8 mouse cellular contexts compared by ENCODE assay signal in genomic region chr10:58498516-58498915, GRCm38 (mm10). TPM values are rescaled to one million over a fixed set of nuclear protein-coding genes. Genes with fewer than 3 reads are reported as not detected.
DNase-seq lines count a peak whose midpoint lies in the region; ATAC-seq and TF ChIP-seq lines count a peak whose summit lies in the region.

No protein-coding gene starts in this region.

- peaks cover 11% of the 10 kb centered on the region for H3K79me2 ChIP-seq in C2C12 (ENCODE audit: control insufficient read depth, insufficient read depth)

- H3K9me3 ChIP-seq in forebrain, postnatal 0 days (ENCODE audit: low read length), result no peaks in the 10 kb centered on the region
- H3K9me3 ChIP-seq in lung, embryonic 16.5 days (ENCODE audit: control insufficient read depth, low read length), result no peaks in the 10 kb centered on the region

- H3K79me3 ChIP-seq in C2C12 (ENCODE audit: low read depth), result no peaks in the 10 kb centered on the region

- H3K4me2 ChIP-seq in forebrain, postnatal 0 days (ENCODE audit: low read depth), result peak overlapping the region; percentile 59
- peak overlapping the region; percentile 59 for H3K4me2 ChIP-seq in lung, embryonic 16.5 days (ENCODE audit: low read depth, low read length)

- peak overlapping the region; percentile 63 for H3K4me3 ChIP-seq in C2C12 (ENCODE audit: insufficient read depth, poor library complexity, severe bottlenecking)
- H3K4me3 ChIP-seq in forebrain, postnatal 0 days (ENCODE audit: low read depth, low read length), result peak overlapping the region; percentile 76
- H3K4me3 ChIP-seq in lung, embryonic 16.5 days (ENCODE audit: low read length), result peak overlapping the region; percentile 75

- peaks cover 32% of the 10 kb centered on the region for H3K36me3 ChIP-seq in C2C12 (ENCODE audit: control insufficient read depth, insufficient read depth)
- peaks cover 7% of the 10 kb centered on the region for H3K36me3 ChIP-seq in forebrain, postnatal 0 days (ENCODE audit: insufficient read depth)
- H3K36me3 ChIP-seq in lung, embryonic 16.5 days (ENCODE audit: control insufficient read depth, insufficient read depth, low read length), result peaks cover 10% of the 10 kb centered on the region; the same call in 1 of the 2 replicates

- no peaks in the 10 kb centered on the region for H3K27me3 ChIP-seq in C2C12 (ENCODE audit: control insufficient read depth, insufficient read depth, insufficient read length)
- no peaks in the 10 kb centered on the region for H3K27me3 ChIP-seq in forebrain, postnatal 0 days (ENCODE audit: insufficient read depth, low read length)
- no peaks in the 10 kb centered on the region for H3K27me3 ChIP-seq in lung, embryonic 16.5 days (ENCODE audit: control insufficient read depth, insufficient read depth, low read depth, low read length)

- no peak overlapping the region for H3ac ChIP-seq in C2C12 (ENCODE audit: control insufficient read depth, insufficient read length, low read depth)

- H3K27ac ChIP-seq in forebrain, postnatal 0 days (ENCODE audit: low read depth, low read length), result no peak overlapping the region
- peak overlapping the region; percentile 90; the same call in 1 of the 2 replicates for H3K27ac ChIP-seq in lung, embryonic 16.5 days (ENCODE audit: low read length)

- H3K4me1 ChIP-seq in forebrain, postnatal 0 days (ENCODE audit: insufficient read depth), result 0 out of 2 replicates have a peak, but pooled peaks cover 4% of the 10 kb centered on the region
- peaks cover 12% of the 10 kb centered on the region for H3K4me1 ChIP-seq in lung, embryonic 16.5 days (replicated peaks; ENCODE audit: control insufficient read depth, insufficient read depth, low read length)

- peak; percentile 17 for DNase-seq in adrenal gland, adult 8-10 months
- DNase-seq in adrenal gland, postnatal 4 days (ENCODE audit: low spot score in 2 of 2), result no peak
- no peak for DNase-seq in forebrain, postnatal 0 days
- no peak for DNase-seq in retina, postnatal 1 day
- no peak for DNase-seq in kidney, postnatal 14 days

- 65% methylated on average over 2 of the region's 2 CpGs for WGBS in forebrain, postnatal 0 days
- 54% methylated on average over 2 of the region's 2 CpGs for WGBS in lung, embryonic 16.5 days

- no peak for TF ChIP-seq CTCF in C2C12 (IDR thresholded peaks at IDR 0.05; ENCODE audit: control insufficient read depth, insufficient read depth, insufficient read length)
- TF ChIP-seq CTCF in forebrain, postnatal 0 days (IDR thresholded peaks at IDR 0.05; ENCODE audit: low read depth), result no peak

- ATAC-seq in forebrain, postnatal 0 days, result no peak
- no peak for ATAC-seq in lung, embryonic 16.5 days (ENCODE audit: low read depth)
- ATAC-seq in megakaryocyte-erythroid progenitor cell, adult 5-6 weeks (replicated peaks; ENCODE audit: low FRiP score, low TSS enrichment, poor library complexity, severe bottlenecking), result no peak

- peak overlapping the region; percentile 57; the same call in 1 of the 2 replicates for H3K9ac ChIP-seq in forebrain, postnatal 0 days
- peak overlapping the region; percentile 78 for H3K9ac ChIP-seq in lung, embryonic 16.5 days (ENCODE audit: low read length)

TF ChIP-seq in C2C12, 6 proteins besides CTCF, POLR2A, EP300 and RAD21:
- TF ChIP-seq MYOG (IDR thresholded peaks at IDR 0.05; ENCODE audit: control insufficient read depth, extremely low read depth, insufficient read length) (no peak), MAX (IDR thresholded peaks at IDR 0.05) (no peak), MYOD1 (IDR thresholded peaks at IDR 0.05; ENCODE audit: control insufficient read depth, insufficient read length, low read depth) (no peak), FOSL1 (IDR thresholded peaks at IDR 0.05; ENCODE audit: insufficient read depth, low read length, poor library complexity, severe bottlenecking) (no peak), CEBPB (IDR thresholded peaks at IDR 0.05; ENCODE audit: low read depth) (no peak), USF1 (IDR thresholded peaks at IDR 0.05; ENCODE audit: low read depth) (no peak)

RNA-seq across cellular contexts. Expression of gene Ccdc138, which starts 0.8 kb away (rescaled TPM):
- 1 to 10 TPM; 3.2 to 4.2 (median 3.8) TPM for total RNA-seq in adrenal gland, adult 8-10 months (2022)
- total RNA-seq in adrenal gland, postnatal 4 days (2021), result 1 to 10 TPM; 4.8 to 4.9 TPM
- polyA plus RNA-seq in C2C12 (2012; fragmentation: generic; extraction: Trizol), result 0.91 TPM
- 7.8 and 7.9 TPM in 2 replicates for total RNA-seq in forebrain, postnatal 0 days (2014; rRNA removed)
- 4.9 and 9.4 TPM in 2 replicates for polyA plus RNA-seq in forebrain, postnatal 0 days (2015; fragmentation: Nextera tagmentation; extraction: Ambion mirVana)
- 9.6 and 11.2 TPM in 2 replicates for polyA plus RNA-seq in lung, embryonic 16.5 days (2015; fragmentation: Nextera tagmentation; extraction: Ambion mirVana)
- total RNA-seq in megakaryocyte-erythroid progenitor cell, adult 5-6 weeks (2014; fragmentation: Nextera tagmentation), result 3.8 and 4.3 TPM in 2 replicates
- 0.80 and 1.9 TPM in 2 replicates for total RNA-seq in megakaryocyte-erythroid progenitor cell, adult 5-6 weeks (2017)

RNA-seq across cellular contexts. Expression of gene Ranbp2, which starts 51.8 kb away (rescaled TPM):
- 10 to 100 TPM; 71.4 to 82.9 (median 80.8) TPM for total RNA-seq in adrenal gland, adult 8-10 months (2022)
- total RNA-seq in adrenal gland, postnatal 4 days (2021), result 10 to 100 TPM; 69.2 to 80.6 TPM
- polyA plus RNA-seq in C2C12 (2012; fragmentation: generic; extraction: Trizol), result 8.4 TPM
- 51.6 and 65.4 TPM in 2 replicates for total RNA-seq in forebrain, postnatal 0 days (2014; rRNA removed)
- 7.1 and 10.9 TPM in 2 replicates for polyA plus RNA-seq in forebrain, postnatal 0 days (2015; fragmentation: Nextera tagmentation; extraction: Ambion mirVana)
- polyA plus RNA-seq in lung, embryonic 16.5 days (2015; fragmentation: Nextera tagmentation; extraction: Ambion mirVana), result 26.0 and 29.1 TPM in 2 replicates
- 146 and 174 TPM in 2 replicates for total RNA-seq in megakaryocyte-erythroid progenitor cell, adult 5-6 weeks (2014; fragmentation: Nextera tagmentation)
- total RNA-seq in megakaryocyte-erythroid progenitor cell, adult 5-6 weeks (2017), result 291 and 342 TPM in 2 replicates
